Mouse (Mus musculus) adrenal gland, postnatal 14 days (tissue): ENCODE results near the gene Cd177. TPM values are rescaled to one million over a fixed set of nuclear protein-coding genes. Genes with fewer than 3 reads are reported as not detected.

Experiments used
- total RNA-seq: library from RNA; stranded (reverse); gene quantifications from 2 replicates; pipeline ENCODE4 v1.2.3, GENCODE M21; 2021

Cd177 gene
- total RNA-seq, 1 experiment from 2014 or later: 0.63 TPM

Other genes with a start within 250 kb of the Cd177 start
- gene AC161166.1, start 247.9 kb downstream of the Cd177 start, total RNA-seq: not detected in 2 replicates
- 18.9 and 20.4 TPM in 2 replicates for gene Irgq, start 229.6 kb downstream of the Cd177 start, total RNA-seq
- not detected in 2 replicates for gene Pinlyp, start 214.2 kb downstream of the Cd177 start, total RNA-seq
- gene Xrcc1, start 214.0 kb downstream of the Cd177 start, total RNA-seq: 38.5 and 47.0 TPM in 2 replicates
- 21.3 and 24.9 TPM in 2 replicates for gene Ethe1, start 172.8 kb downstream of the Cd177 start, total RNA-seq
- 0.48 and 0.94 TPM in 2 replicates for gene Zfp575, start 172.7 kb downstream of the Cd177 start, total RNA-seq
- 3.2 and 4.3 TPM in 2 replicates for gene Phldb3, start 149.5 kb downstream of the Cd177 start, total RNA-seq
- 0.38 and 0.59 TPM in 2 replicates for gene Lypd3, start 123.8 kb downstream of the Cd177 start, total RNA-seq
- gene Tex101, start 83.6 kb downstream of the Cd177 start, total RNA-seq: not detected in 2 replicates
- gene BC049730, start 51.1 kb downstream of the Cd177 start, total RNA-seq: not detected in 2 replicates
- gene Gm4763, start 33.4 kb downstream of the Cd177 start, total RNA-seq: not detected in 2 replicates
- gene Ceacam10, start 16.9 kb upstream of the Cd177 start, total RNA-seq: 0.93 TPM in 1 of 2 replicates, not detected in the other
- 1.4 TPM in 1 of 2 replicates, not detected in the other for gene Gm9844, start 101.9 kb upstream of the Cd177 start, total RNA-seq
- not detected in 2 replicates for gene Lypd4, start 109.6 kb upstream of the Cd177 start, total RNA-seq
- gene Dmrtc2, start 109.7 kb upstream of the Cd177 start, total RNA-seq: not detected in 2 replicates
- 750 and 933 TPM in 2 replicates for gene Rps19, start 124.1 kb upstream of the Cd177 start, total RNA-seq
- 6.0 and 35.0 TPM in 2 replicates for gene Cd79a, start 137.1 kb upstream of the Cd177 start, total RNA-seq
- gene Arhgef1, start 142.6 kb upstream of the Cd177 start, total RNA-seq: 94.9 and 164 TPM in 2 replicates
- not detected in 2 replicates for gene Gm4881, start 184.2 kb upstream of the Cd177 start, total RNA-seq
- gene Rabac1, start 212.4 kb upstream of the Cd177 start, total RNA-seq: 212 and 238 TPM in 2 replicates
- gene Atp1a3, start 245.6 kb upstream of the Cd177 start, total RNA-seq: 35.6 and 39.8 TPM in 2 replicates